Mouse (Mus musculus): Measurements from ENCODE around the gene Ydjc.

DNA sequence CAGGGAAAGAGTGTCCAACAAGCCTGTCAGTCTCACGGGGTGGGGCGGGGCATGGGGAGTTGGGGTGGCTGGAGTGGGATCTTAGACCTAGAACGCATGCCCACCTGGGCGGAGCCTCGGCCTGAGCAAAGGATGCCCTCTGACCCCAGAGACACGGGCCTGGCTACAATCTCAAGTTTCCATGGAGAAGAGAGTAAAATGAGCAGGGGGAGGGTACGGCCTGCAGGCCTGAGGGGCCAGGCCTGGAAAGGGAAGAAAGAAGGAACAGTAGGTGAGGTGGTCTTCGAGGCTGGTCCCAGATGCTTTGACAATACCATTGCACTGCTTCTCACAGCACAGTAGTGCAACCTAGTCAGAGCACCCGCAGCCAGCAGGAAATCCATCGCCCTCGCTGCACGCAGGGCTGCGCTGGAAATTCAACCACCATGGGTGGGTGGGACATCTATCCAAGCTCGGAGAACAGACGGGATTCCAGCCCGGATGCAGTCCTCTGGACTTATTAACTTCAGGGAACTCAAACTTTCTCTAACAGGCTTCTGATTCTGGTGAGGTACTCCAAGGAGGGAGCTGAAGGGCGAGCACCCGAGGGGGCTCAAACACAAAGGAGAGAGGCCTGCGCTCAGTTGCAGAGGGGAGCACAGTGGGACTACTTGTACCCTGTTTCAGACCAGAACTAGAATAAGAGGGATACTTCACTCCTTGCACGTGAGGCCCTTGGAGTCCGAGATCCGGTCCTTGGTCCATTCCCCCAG, 20.1 kb upstream of the Ydjc start:
- TF ChIP-seq CTCF (IDR thresholded peaks at IDR 0.05; ENCODE audit: low read depth) = no peak
- TF ChIP-seq EP300 (IDR thresholded peaks at IDR 0.05; ENCODE audit: low read depth) = no peak
